Mouse (Mus musculus) lung, embryonic 14.5 days (tissue): ENCODE measurements around the gene Fam160a1. TPM values are rescaled to one million over a fixed set of nuclear protein-coding genes. Genes with fewer than 3 reads are reported as not detected.

Source experiments
- ATAC-seq: fragments of 200-750 bp; cut with Nextera tagmentation; 2 replicates; pipeline ENCODE4 v1.8.0; 2017; ENCODE audit warnings: mild to moderate bottlenecking, moderate TSS enrichment, moderate library complexity; ENCODE audit not compliant: insufficient read depth
- DNase-seq: peaks from one replicate; pipeline ENCODE4 v3.0.0-alpha.2; 2015
- H3K27ac ChIP-seq: fragments of 300-500 bp; sonication (generic); 2 replicates; pipeline ENCODE4 v1.5.1; 2014; ENCODE audit warnings: low read depth, mild to moderate bottlenecking, moderate library complexity
- H3K27me3 ChIP-seq: fragments of 300-500 bp; sonication (generic); 2 replicates; pipeline ENCODE4 v1.6.1; 2014; ENCODE audit warnings: low read length, control low read depth; ENCODE audit not compliant: insufficient read depth
- H3K36me3 ChIP-seq: fragments of 300-500 bp; sonication (generic); 2 replicates; pipeline ENCODE4 v1.6.1; 2014; ENCODE audit warnings: control low read depth; ENCODE audit not compliant: insufficient read depth
- H3K4me1 ChIP-seq: fragments of 300-500 bp; sonication (generic); 2 replicates; pipeline ENCODE4 v1.6.1; 2014; ENCODE audit warnings: antibody characterized with exemption, control low read depth; ENCODE audit not compliant: insufficient read depth
- H3K4me2 ChIP-seq: fragments of 300-500 bp; sonication (generic); 2 replicates; pipeline ENCODE4 v1.6.1; 2014; ENCODE audit warnings: mild to moderate bottlenecking
- H3K4me3 ChIP-seq: fragments of 300-500 bp; sonication (generic); 2 replicates; pipeline ENCODE4 v1.5.1; 2014; ENCODE audit warnings: low read depth, low read length
- H3K9ac ChIP-seq: fragments of 300-500 bp; sonication (generic); 2 replicates; pipeline ENCODE4 v1.6.1; 2014
- H3K9me3 ChIP-seq: fragments of 300-500 bp; sonication (generic); 2 replicates; pipeline ENCODE4 v1.6.1; 2016; ENCODE audit warnings: low read depth, low read length, control low read depth
- CTCF ChIP-seq: IDR thresholded peaks from 2 replicates; pipeline ENCODE4 v1.5.1; 2016; ENCODE audit warnings: antibody characterized with exemption, low read depth
- WGBS: fragments of 180-500 bp; shearing (Covaris S2); extraction: QIAGEN DNeasy Blood & Tissue Kit; methylation state at CpG from one replicate; pipeline ENCODE4 v1.1.7; 2014; 5-methylcytosine and 5-hydroxymethylcytosine counted together
- polyA plus RNA-seq: library from polyadenylated mRNA; unstranded; fragments of >200 nt; fragmentation: Nextera tagmentation; extraction: Ambion mirVana; gene quantifications from 2 replicates; pipeline ENCODE4 v1.2.1, GENCODE M21; 2014

Gene Fam160a1
- polyA plus RNA-seq, 1 experiment from 2014 or later, result 2.7 TPM

DNA sequence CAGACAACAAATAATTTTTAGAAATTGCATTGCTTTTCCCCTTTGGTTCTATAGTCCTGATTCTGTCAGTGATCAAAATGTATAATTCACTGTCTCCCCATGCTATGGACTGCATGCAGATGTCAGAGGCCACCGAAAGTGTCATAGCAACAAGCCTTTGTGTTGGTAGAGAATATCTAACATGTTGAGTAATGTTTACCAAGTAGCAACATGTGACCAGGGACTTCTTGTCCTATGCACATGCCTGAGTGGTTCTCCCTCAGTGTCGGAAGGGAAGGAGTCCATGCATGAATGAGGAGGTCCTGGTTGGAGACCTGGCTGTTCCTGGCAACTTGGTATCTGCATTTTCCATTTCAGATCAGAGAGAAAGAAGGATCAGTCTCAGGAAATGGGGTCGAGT is 150.9 kb downstream of the Fam160a1 start:
- TF ChIP-seq CTCF, result no peak
- Histone ChIP-seq H3K36me3 (no peaks in the 10 kb centered on the region), H3K9ac (no peak overlapping the region), H3K27ac (no peak overlapping the region), H3K4me3 (no peak overlapping the region), H3K27me3 (no peaks in the 10 kb centered on the region), H3K4me2 (no peak overlapping the region), H3K4me1 (no peaks in the 10 kb centered on the region), H3K9me3 (no peaks in the 10 kb centered on the region)
- no peak for ATAC-seq
- WGBS, result 67% methylated on average over 3 of the region's 3 CpGs
- DNase-seq, result no peak

DNA sequence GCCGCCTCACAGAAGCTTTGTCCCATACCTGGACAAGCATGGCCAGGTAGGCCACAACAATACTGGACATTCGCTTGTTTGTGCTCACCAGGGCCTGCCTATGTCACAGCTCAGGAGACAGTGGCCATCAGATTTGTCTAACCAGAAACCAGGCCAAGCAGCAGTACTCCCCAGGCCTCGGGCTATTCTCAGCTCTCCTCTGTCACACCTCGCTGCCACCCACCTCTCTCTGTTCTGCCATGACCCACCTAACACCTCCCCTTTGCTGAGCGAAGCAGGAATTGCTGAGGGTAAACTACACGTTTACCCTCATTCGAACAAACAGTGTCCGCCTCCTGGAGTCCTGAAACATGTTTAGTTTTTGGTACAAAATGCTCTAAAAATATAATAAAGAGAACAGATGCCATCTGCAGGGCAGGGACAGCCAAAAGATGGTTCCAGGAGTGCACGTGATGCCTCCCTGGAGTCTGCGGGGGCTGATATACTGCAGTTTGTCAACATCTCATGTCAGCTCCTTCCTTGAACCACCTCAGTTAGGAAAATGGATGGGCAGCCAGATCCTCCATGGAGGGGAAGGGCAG is 152.4 kb downstream of the Fam160a1 start:
- TF ChIP-seq CTCF, result no peak
- H3K9me3 ChIP-seq, result no peaks in the 10 kb centered on the region
- H3K4me2 ChIP-seq, result no peak overlapping the region
- WGBS, result 77% methylated on average over 10 of the region's 10 CpGs
- no peaks in the 10 kb centered on the region for H3K4me1 ChIP-seq
- H3K36me3 ChIP-seq, result no peaks in the 10 kb centered on the region
- no peak overlapping the region for H3K27ac ChIP-seq
- ATAC-seq, result no peak
- no peak for DNase-seq
- no peak overlapping the region for H3K9ac ChIP-seq
- H3K4me3 ChIP-seq, result no peak overlapping the region
- H3K27me3 ChIP-seq, result no peaks in the 10 kb centered on the region

DNA sequence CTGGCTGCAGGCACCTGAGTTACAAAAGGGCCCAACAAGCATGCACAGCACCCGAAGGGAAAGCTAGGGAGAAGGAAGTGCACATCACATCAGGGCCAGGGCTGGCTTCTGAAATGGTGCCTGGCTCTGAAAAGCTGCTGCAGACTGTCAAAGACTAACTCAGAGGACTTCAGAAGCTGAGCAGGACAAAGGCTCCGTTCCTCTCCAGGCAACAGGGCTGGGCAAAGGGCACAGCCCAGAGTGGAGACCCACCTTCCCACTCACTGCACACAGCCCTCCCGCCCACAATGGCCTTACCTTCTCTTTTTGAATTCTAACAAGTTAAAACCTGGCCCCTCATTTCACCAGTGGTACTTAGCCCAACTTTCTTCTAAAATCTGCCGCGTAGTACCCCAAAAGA is 153.3 kb downstream of the Fam160a1 start:
- DNase-seq, result no peak
- Histone ChIP-seq H3K36me3 (no peaks in the 10 kb centered on the region), H3K4me3 (no peak overlapping the region), H3K9me3 (no peaks in the 10 kb centered on the region), H3K27me3 (no peaks in the 10 kb centered on the region), H3K4me1 (no peaks in the 10 kb centered on the region), H3K4me2 (no peak overlapping the region), H3K27ac (no peak overlapping the region), H3K9ac (no peak overlapping the region)
- 73% methylated on average over 5 of the region's 5 CpGs for WGBS
- ATAC-seq, result no peak
- TF ChIP-seq CTCF, result no peak

DNA sequence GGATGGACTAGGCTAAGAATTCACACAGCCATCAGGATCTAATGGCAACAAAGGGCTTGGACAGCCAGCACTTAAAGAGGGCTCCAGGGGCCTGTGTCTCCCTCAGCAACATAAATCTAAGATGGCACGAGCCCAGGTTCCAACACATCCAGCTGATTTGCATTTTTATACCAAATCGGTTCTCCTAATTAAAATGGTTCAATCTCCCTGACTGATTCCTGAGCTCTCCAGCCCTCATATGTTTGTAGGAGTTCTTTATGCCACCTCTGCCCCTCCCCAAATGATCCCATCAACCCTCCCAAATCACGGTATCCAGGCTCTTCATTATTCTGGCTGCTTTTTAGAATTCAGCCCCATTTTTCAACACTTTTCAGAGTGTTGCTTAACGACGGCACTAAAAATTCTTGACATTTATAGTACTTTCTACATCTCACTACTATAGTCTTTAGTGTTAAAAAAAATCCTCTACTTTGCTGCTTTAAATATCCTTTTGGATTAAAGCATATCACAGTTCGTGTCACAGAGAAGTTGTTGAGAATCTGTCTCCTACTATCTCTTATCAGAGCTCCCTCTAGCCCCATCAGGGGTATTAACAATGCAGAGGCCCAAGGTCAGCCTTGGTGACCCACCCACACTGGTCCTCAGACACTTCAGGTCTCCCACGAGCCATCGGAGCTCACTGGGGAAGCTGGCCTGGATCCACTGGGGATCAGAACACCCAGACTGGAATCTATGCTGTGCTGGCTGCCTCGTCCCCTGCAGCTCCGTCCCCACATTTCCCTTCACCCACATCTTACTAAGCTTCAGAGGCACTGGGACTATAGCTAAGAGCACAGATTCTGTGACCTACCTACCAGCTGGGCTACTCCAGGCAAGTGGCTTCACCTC is 154.9 kb downstream of the Fam160a1 start:
- Histone ChIP-seq H3K4me3 (no peak overlapping the region), H3K4me2 (no peak overlapping the region), H3K9me3 (no peaks in the 10 kb centered on the region), H3K4me1 (no peaks in the 10 kb centered on the region), H3K36me3 (no peaks in the 10 kb centered on the region), H3K27ac (no peak overlapping the region), H3K9ac (no peak overlapping the region), H3K27me3 (no peaks in the 10 kb centered on the region)
- no peak for TF ChIP-seq CTCF
- WGBS, result 65% methylated on average over 10 of the region's 10 CpGs
- no peak for DNase-seq
- no peak for ATAC-seq

DNA sequence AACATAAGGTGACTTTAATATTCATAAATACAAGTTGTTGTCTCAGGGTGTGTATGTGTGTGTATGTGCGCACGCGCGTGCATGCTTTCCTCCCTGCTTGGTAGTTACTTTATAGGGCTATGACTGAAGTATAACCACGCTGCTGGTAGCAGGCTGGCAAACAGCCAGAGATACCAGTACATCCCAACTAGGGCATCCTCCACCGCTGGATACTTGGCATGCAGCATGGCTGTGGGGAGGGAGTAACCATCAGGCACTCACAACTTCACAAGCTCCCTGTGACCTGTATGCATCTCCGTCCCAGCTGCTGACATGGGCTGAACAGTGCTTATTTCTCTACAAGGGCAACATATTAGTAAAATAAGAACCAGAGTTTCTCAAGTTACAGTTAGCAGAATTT is 157.4 kb downstream of the Fam160a1 start:
- peak; percentile 18 for DNase-seq
- Histone ChIP-seq H3K9me3 (no peaks in the 10 kb centered on the region), H3K27me3 (no peaks in the 10 kb centered on the region), H3K27ac (no peak overlapping the region), H3K9ac (no peak overlapping the region), H3K4me1 (no peaks in the 10 kb centered on the region), H3K36me3 (no peaks in the 10 kb centered on the region), H3K4me3 (no peak overlapping the region), H3K4me2 (no peak overlapping the region)
- no peak for ATAC-seq
- TF ChIP-seq CTCF, result no peak
- 83% methylated on average over 7 of the region's 7 CpGs for WGBS

DNA sequence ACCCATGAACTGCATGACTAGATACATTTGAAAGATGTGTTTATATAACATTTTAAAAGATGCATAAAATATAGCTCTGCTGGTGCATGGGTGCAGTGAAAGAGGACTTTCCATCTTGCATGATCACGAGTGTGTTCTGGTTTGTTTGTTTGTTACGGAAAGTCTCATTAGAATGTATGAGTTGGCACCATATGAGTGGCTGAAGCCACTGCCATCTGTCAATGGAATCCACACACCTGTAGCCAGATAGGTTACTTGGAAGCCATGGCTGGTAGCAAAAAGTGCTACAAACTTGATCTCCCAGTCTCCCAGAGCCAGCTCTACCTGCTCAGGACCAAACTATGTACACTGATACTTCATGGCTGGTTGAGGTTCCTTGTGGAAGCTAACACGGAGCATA is 161.6 kb downstream of the Fam160a1 start:
- Histone ChIP-seq H3K9ac (no peak overlapping the region), H3K4me1 (no peaks in the 10 kb centered on the region), H3K36me3 (no peaks in the 10 kb centered on the region), H3K4me2 (no peak overlapping the region), H3K27me3 (no peaks in the 10 kb centered on the region), H3K4me3 (no peak overlapping the region), H3K9me3 (no peaks in the 10 kb centered on the region), H3K27ac (no peak overlapping the region)
- no peak for DNase-seq
- WGBS, result 92% methylated on average over 3 of the region's 3 CpGs
- ATAC-seq, result no peak
- no peak for TF ChIP-seq CTCF
